Mouse (Mus musculus) forelimb bud, embryonic 11.5 days (tissue): Measurements from ENCODE around the gene Lmo4.

Experiments used
- DNase-seq: peaks from one replicate; pipeline ENCODE4 v3.0.0-alpha.2; 2012; ENCODE audit warnings: low read depth, low spot score

Gene Lmo4

DNA sequence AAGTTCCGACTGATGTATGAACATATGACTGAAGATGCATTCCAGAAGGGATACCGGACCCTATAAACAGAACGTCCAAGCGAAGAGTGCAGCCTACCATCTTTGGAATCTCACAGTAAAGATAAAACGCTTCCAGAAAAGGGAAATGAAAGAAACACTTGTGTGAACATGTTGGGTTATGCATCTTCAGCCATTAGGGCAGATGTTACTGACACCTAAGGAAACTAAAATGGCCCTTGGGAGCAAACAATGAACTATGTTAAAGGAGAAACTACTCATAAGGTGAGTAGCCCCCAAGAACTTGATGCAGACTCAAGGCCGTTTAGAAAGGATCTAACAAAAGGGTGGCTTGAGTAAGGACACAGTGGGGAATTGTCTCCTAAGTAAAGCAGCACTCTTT lies 54.0 kb downstream of the Lmo4 start:
- DNase-seq = no peak

DNA sequence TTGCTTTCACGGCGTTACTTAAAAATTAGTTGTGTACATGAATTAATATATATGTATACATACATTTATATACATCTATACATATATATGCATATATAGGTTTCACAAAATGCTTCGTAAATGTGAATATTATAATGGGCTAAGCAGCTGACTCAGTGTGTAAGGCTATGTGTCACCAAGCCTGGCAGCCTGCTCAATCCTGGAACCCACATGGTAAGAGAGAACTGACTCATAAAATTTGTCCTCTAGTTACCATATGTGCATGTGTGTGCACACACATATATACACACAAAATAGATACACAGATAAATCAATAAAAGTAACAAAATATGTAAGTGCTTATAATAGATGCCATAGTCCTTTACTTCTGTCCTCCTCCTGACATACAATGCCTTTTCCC lies 56.8 kb downstream of the Lmo4 start:
- no peak for DNase-seq

DNA sequence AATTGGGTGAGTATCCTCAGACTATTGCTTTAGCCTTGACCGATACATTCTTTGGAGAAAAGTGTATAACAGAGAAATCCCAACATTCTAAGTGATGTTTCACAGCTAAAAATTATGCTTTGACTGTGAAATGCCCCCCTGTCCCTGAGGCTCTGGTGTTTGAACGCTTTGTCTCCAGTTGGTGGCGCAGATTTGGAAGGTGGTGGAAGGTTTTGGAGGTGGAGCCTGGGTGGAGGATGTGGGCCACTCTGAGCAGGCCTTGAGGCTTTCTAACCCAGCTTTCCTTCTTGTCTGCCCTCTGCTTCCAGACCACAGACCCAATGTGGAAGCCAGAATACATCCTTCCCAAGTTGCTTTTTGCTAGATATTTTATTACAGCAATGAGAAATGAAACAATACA lies 57.8 kb downstream of the Lmo4 start:
- DNase-seq = no peak

DNA sequence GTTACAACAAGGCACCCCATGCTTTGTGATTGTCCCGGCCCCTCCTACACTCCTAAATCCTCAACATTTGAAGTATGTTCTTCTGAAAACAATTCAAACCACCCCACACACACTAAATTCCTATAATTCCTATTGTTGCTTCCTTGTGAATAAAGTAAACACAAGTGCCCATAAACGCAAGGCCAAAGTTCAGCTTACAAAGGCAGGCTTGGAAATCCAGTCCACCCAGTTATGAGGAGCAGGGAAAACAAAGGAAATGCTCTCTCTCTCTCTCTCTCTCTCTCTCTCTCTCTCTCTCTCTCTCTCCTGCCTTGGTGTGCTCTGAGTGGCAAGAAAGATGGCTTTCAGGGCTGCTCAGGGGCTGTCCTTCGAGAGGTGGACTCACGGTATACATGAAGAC lies 61.0 kb downstream of the Lmo4 start:
- no peak for DNase-seq

DNA sequence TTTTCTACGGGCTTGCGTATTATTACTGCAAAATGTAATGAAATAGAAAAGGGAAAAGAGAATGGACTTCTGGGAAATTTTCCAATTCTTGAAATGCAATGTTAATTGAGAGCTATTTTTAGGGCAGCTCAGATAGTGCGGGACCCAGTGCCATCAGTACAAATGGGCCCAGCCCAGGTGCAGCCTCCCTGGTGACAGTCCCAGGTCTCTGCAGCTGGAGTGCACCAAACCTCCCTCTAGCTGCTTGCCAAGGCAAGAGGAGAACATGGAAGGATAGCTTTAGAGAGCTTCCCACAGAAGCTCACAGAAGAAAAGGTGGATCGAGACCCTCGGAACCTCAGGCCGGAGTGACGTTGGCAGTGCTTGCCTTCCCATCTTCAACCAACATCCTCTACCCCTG lies 62.1 kb downstream of the Lmo4 start:
- DNase-seq = no peak

DNA sequence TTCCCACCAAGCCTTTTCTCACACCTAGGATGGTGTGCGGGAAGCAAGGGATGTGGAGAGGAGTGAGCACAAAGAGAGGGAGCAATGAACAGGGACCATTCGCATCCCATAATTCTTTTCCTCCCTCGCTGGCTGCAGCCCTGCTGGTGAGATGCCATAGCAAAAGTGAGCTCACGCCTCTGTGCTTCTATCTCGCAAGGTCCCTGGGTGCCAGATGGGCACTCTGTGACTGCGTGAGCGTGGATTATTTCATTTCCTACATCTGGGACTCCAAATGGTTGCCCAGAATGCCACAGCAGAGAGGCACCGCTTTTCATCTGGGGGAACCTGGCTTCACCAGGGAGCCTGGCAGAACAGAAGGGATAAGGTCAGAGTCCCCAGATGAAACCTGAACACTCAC lies 63.2 kb downstream of the Lmo4 start:
- no peak for DNase-seq

DNA sequence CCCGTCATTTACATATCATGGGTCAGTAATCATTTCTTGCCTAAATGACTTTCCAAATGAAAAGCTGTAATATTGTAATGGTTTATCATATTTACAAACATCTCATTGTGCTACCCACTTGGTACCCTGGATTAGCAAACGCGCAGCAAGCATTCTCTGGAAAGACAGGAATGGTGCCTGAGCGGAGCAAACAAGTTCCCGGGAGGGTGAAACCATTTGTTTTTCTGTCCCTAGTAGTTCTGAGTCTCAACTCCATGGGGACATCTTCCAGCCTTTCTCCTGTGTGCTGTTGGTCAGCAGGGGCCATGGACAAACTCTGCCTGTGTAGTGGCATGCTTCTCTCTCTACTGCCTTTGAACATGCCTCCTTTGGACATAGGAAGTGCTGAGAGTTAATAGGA lies 64.2 kb downstream of the Lmo4 start:
- DNase-seq = no peak

DNA sequence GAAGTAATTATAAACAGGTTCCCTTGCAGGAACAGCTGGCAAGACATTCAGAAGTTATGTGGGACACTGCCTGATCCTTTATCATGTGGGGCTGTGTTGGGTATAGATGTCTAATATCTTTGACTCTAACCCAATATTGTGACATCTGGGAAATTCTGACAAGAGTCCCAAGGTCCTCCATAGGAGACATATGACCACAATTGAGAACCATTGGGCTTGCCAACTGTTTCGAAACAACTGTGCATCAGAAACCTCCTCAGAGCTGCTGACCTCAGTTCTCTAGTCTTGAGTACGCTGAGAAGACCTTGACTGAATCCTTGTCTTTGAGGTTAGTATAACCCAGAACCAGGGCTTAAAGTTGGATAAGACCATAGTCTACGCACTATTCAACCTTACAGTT lies 66.4 kb downstream of the Lmo4 start:
- no peak for DNase-seq
